In genomic region chr10:39158306-39158705, GRCm38 (mm10) we compare ENCODE assay signal across 25 mouse cellular contexts. TPM values are rescaled to one million over a fixed set of nuclear protein-coding genes. Genes with fewer than 3 reads are reported as not detected.
DNase-seq lines count a peak whose midpoint lies in the region; ATAC-seq and TF ChIP-seq lines count a peak whose summit lies in the region.
"Had no signal": no experiment of that assay in that cellular context is flagged by ENCODE, and none has a peak within 500 bp of the region (broad histone marks: within the 10 kb centered on the region; RNA-seq: fewer than 3 reads in every experiment).

No protein-coding gene starts in this region.

- TF ChIP-seq CTCF in intestine, postnatal 0 days (IDR thresholded peaks at IDR 0.05; ENCODE audit: low read depth) = 0 out of 2 replicates have a peak, but pooled peaks have one; percentile 26

- no peak overlapping the region for H3K27ac ChIP-seq in intestine, postnatal 0 days (ENCODE audit: low read depth, low read length)
- H3K27ac ChIP-seq in intestine, embryonic 16.5 days (ENCODE audit: low read length) = no peak overlapping the region
- H3K27ac ChIP-seq: hindbrain, embryonic 12.5 days; limb, embryonic 15.5 days; macrophage; midbrain, embryonic 13.5 days had no signal

- no peak for ATAC-seq in intestine, postnatal 0 days
- ATAC-seq in intestine, embryonic 16.5 days = no peak
- no peak for ATAC-seq in megakaryocyte, adult 5-6 weeks (ENCODE audit: poor library complexity, severe bottlenecking)
- ATAC-seq: activated CD4-positive, CD25-positive, alpha-beta regulatory T cell, adult 4 months; forebrain, postnatal 0 days; midbrain, embryonic 13.5 days had no signal

- H3K9me3 ChIP-seq in intestine, postnatal 0 days (ENCODE audit: control insufficient read depth) = no peaks in the 10 kb centered on the region
- H3K9me3 ChIP-seq in intestine, embryonic 16.5 days (ENCODE audit: control insufficient read depth, low read length) = no peaks in the 10 kb centered on the region
- H3K9me3 ChIP-seq: hindbrain, embryonic 12.5 days; limb, embryonic 15.5 days; midbrain, embryonic 13.5 days had no signal

- no peaks in the 10 kb centered on the region for H3K4me1 ChIP-seq in intestine, postnatal 0 days (replicated peaks; ENCODE audit: control insufficient read depth, insufficient read depth, low read length)
- 0 out of 2 replicates have a peak, but pooled peaks cover 7% of the 10 kb centered on the region for H3K4me1 ChIP-seq in intestine, embryonic 16.5 days (ENCODE audit: control insufficient read depth, insufficient read depth, low read length)

- no peak overlapping the region for H3K4me3 ChIP-seq in intestine, postnatal 0 days (ENCODE audit: low read depth, low read length)
- no peak overlapping the region for H3K4me3 ChIP-seq in intestine, embryonic 16.5 days (ENCODE audit: low read length)
- H3K4me3 ChIP-seq: hindbrain, embryonic 12.5 days; limb, embryonic 15.5 days; midbrain, embryonic 13.5 days; myocyte had no signal

- H3K36me3 ChIP-seq in intestine, postnatal 0 days (ENCODE audit: control insufficient read depth, insufficient read depth) = no peaks in the 10 kb centered on the region
- no peaks in the 10 kb centered on the region for H3K36me3 ChIP-seq in intestine, embryonic 16.5 days (ENCODE audit: control insufficient read depth, insufficient read depth, low read length)
- H3K36me3 ChIP-seq: hindbrain, embryonic 12.5 days; limb, embryonic 15.5 days; midbrain, embryonic 13.5 days had no signal

- no peaks in the 10 kb centered on the region for H3K27me3 ChIP-seq in intestine, postnatal 0 days (replicated peaks; ENCODE audit: control insufficient read depth, insufficient read depth, low read length)
- H3K27me3 ChIP-seq in intestine, embryonic 16.5 days (replicated peaks; ENCODE audit: control insufficient read depth, insufficient read depth, low read length) = no peaks in the 10 kb centered on the region
- H3K27me3 ChIP-seq: hindbrain, embryonic 12.5 days; limb, embryonic 15.5 days; midbrain, embryonic 13.5 days had no signal

- 65% methylated on average over 12 of the region's 12 CpGs for WGBS in intestine, postnatal 0 days
- WGBS in intestine, embryonic 16.5 days = 63% methylated on average over 12 of the region's 12 CpGs

- H3K9ac ChIP-seq in intestine, postnatal 0 days (ENCODE audit: low read depth, low read length) = no peak overlapping the region
- H3K9ac ChIP-seq in intestine, embryonic 16.5 days (ENCODE audit: low read depth, low read length) = no peak overlapping the region
- H3K9ac ChIP-seq: forebrain, postnatal 0 days; hindbrain, embryonic 12.5 days; limb, embryonic 15.5 days; midbrain, embryonic 13.5 days had no signal

- H3K4me2 ChIP-seq in intestine, postnatal 0 days (replicated peaks; ENCODE audit: low read depth) = no peak overlapping the region
- H3K4me2 ChIP-seq in intestine, embryonic 16.5 days (ENCODE audit: low read depth, low read length) = no peak overlapping the region
- H3K4me2 ChIP-seq: heart, embryonic 11.5 days; hindbrain, embryonic 12.5 days; limb, embryonic 15.5 days; midbrain, embryonic 13.5 days had no signal

- DNase-seq in retina, postnatal 1 day = peak; percentile 15
- no peak for DNase-seq in retina, embryonic 14.5 days (ENCODE audit: low spot score)
- DNase-seq in ES-CJ7 (ENCODE audit: low read depth, low spot score) = peak; percentile 41
- peak; percentile 71 for DNase-seq in thymus, postnatal 4 days
- DNase-seq: adrenal gland, postnatal 14 days; B cell, adult 2 months; cerebellum, adult 11-12 months; embryo, embryonic 11 days; forebrain, postnatal 0 days; heart, postnatal 14 days; layer of hippocampus, postnatal 36 days; right cerebral cortex, postnatal 14 days; spleen, adult 18-20 months had no signal

RNA-seq across cellular contexts. Expression of gene Ccn6, which starts 5.3 kb away (rescaled TPM):
- polyA plus RNA-seq in intestine, postnatal 0 days (2015; fragmentation: Nextera tagmentation; extraction: Ambion mirVana) = not detected in 2 replicates
- polyA plus RNA-seq in intestine, embryonic 16.5 days (2015; fragmentation: Nextera tagmentation; extraction: Ambion mirVana) = 0.16 and 0.20 TPM in 2 replicates
- not detected in 2 replicates for total RNA-seq in megakaryocyte, adult 5-6 weeks (2015)
- not detected in 2 replicates for total RNA-seq in megakaryocyte, adult 5-6 weeks (2017)
- total RNA-seq: gastrocnemius, adult 18-20 months had no signal
- polyA plus RNA-seq: activated CD4-positive, CD25-positive, alpha-beta regulatory T cell, adult 4 months; gonadal fat pad, adult 2 months; macrophage; myocyte had no signal

RNA-seq across cellular contexts. Expression of gene Tube1, which starts 24.5 kb away (rescaled TPM):
- 2.1 and 3.0 TPM in 2 replicates for polyA plus RNA-seq in intestine, postnatal 0 days (2015; fragmentation: Nextera tagmentation; extraction: Ambion mirVana)
- polyA plus RNA-seq in intestine, embryonic 16.5 days (2015; fragmentation: Nextera tagmentation; extraction: Ambion mirVana) = 9.7 and 11.7 TPM in 2 replicates
- 10.5 and 12.4 TPM in 2 replicates for total RNA-seq in megakaryocyte, adult 5-6 weeks (2015)
- 9.8 and 13.9 TPM in 2 replicates for total RNA-seq in megakaryocyte, adult 5-6 weeks (2017)

RNA-seq across cellular contexts. Expression of gene Fam229b, which starts 24.6 kb away (rescaled TPM):
- 2.6 and 3.7 TPM in 2 replicates for polyA plus RNA-seq in intestine, postnatal 0 days (2015; fragmentation: Nextera tagmentation; extraction: Ambion mirVana)
- 4.6 and 5.3 TPM in 2 replicates for polyA plus RNA-seq in intestine, embryonic 16.5 days (2015; fragmentation: Nextera tagmentation; extraction: Ambion mirVana)
- 0.57 and 1.9 TPM in 2 replicates for total RNA-seq in megakaryocyte, adult 5-6 weeks (2015)
- total RNA-seq in megakaryocyte, adult 5-6 weeks (2017) = not detected in 2 replicates
